Mouse (Mus musculus) left cerebral cortex, adult 2 months (tissue): ENCODE data around the gene Pcx. TPM values are rescaled to one million over a fixed set of nuclear protein-coding genes. Genes with fewer than 3 reads are reported as not detected.

ENCODE experiments used
- DNase-seq, 2 experiments: peaks; one replicate each; pipeline ENCODE4 v3.0.0; 2021 to 2022; ENCODE audit warnings: low spot score in 2 of 2, mixed read lengths in 1 of 2; ENCODE audit errors: extremely low spot score in 1 of 2
- H3K27ac ChIP-seq: fragments of 200-600 bp; 2 replicates; pipeline ENCODE4 v1.8.1; 2022
- H3K4me3 ChIP-seq: fragments of 200-600 bp; 2 replicates; pipeline ENCODE4 v1.8.1; 2022
- CTCF ChIP-seq: fragments of 200-600 bp; IDR thresholded peaks from 2 replicates; pipeline ENCODE4 v1.8.1; 2022; ENCODE audit warnings: antibody characterized with exemption, mild to moderate bottlenecking, moderate library complexity
- intact Hi-C: fragments of 180-260 bp; cut with DNase I; formaldehyde crosslinking; loops from one replicate; pipeline ENCODE4 v1.15.1; 2025
- total RNA-seq, 2 experiments: library from RNA; stranded (reverse); gene quantifications; 2 replicates each; pipeline ENCODE4 v1.2.3; 2021

Gene Pcx
- total RNA-seq, 2 experiments from 2014 or later: 63.2 to 72.1 TPM

DNA sequence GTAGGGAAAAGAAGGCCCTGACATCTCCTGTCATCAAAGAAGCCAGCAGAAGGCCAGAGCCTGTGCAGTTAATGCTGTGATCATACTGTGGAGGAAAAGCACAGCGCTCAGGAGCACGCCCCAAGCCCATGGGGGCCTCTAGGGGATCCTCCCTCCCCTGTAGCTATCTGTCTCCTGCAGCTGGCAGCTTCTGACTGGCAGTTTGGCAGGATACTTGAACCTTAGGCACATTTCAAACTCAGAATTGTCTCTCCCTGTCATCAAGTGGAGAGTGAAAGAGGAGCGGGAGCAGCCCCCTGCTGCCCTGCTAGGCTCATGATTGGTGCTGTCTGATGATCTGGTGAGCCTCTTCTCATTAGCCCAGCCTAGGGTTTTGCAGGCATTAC, 48.3 kb downstream of the Pcx start:
- Histone ChIP-seq H3K27ac (peak overlapping the region; percentile 63), H3K4me3 (no peak overlapping the region)
- TF ChIP-seq CTCF: no peak
- intact Hi-C loops: loop anchor here (5.0 kb wide), 1 partner anchor 46 kb away; the partner anchor contains the start of gene Pcx
- no peak for DNase-seq

DNA sequence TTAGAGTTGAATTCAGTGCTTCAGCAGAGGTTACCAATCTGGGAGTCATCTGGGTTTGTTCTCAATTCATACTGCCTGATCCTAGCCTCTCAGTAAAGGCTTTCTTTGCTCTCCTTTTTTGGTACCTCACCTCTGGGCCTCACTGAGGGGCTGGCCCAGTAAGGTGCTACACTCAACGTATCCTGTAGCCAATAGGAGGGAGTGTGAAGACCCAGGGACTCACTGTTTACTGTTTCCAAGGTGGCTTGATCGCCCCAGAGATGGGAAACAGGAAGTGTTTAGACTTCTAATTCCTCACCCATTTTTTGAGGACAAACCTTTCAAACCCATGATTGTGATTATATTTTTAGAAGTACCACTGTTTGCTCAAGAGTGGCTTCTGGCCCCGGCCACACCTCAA, 48.7 kb downstream of the Pcx start:
- no peak for TF ChIP-seq CTCF
- Histone ChIP-seq H3K27ac (peak overlapping the region; percentile 63), H3K4me3 (no peak overlapping the region)
- DNase-seq: no peak
- intact Hi-C loops: loop anchor here (5.0 kb wide), 1 partner anchor 47 kb away; the partner anchor contains the start of gene Pcx

DNA sequence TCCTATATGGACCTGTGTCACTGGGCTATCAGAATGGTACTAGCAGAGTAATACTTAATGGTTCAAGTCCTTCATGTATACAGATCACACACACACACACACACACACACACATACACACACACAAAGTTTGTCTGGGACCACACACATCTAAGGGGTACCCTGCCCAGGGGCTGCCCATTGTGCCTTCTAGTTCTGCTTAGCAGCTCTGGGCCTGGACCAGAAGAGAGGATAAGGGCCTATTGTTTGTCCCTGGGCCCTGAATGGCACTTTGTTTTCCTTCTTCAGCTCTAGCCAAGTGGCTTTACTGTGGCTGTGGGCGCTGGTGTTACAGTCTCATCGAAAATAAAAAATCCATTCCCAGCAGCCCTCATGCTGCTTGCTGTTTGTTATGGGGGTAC, 49.3 kb downstream of the Pcx start:
- TF ChIP-seq CTCF: no peak
- H3K27ac ChIP-seq: peak overlapping the region; percentile 66
- H3K4me3 ChIP-seq: no peak overlapping the region
- intact Hi-C loops: loop anchor here (5.0 kb wide), 1 partner anchor 47 kb away; the partner anchor contains the start of gene Pcx
- no peak for DNase-seq

DNA sequence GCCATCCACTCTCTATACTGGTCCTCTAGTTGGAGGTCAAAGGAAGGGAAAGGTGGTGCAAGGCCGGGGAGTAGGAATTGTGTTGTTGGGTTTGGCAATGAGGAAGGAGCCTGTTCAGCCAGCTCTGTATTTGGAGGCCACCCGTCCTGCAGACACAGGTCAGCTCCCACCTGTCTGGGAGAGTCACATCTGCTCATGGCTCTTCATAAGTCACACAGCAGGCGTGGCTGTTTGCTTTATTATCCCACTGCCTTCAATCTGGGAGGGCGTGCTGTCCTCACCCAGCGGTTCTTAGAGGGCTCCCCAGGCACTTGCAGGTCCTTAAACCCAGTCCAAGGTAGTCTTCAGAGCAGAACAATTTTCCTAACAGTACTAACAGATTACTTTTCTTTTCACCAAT, 49.9 kb downstream of the Pcx start:
- intact Hi-C loops: no loop called here

DNA sequence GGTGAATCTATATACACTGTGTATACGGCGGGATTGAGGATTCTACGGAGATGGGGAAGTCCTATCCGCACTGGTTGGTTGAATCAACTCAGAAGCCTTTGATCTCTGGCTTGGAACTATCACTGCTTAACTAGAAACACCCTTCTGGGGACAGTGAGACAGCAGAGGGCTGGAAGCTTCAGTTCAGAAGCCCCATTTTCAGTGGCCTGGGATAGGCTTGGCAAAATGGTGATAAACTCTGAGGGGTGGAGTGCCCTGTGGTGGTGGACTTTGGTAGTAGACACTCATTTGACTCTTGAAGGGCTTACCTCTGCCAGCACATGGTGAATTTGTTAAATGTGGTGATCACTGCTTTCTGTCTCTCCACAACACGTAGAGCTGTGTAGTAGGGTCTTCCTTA, 55.4 kb downstream of the Pcx start:
- intact Hi-C loops: no loop called here
- H3K27ac ChIP-seq: no peak overlapping the region
- TF ChIP-seq CTCF: no peak
- no peak for DNase-seq
- no peak overlapping the region for H3K4me3 ChIP-seq

More for the DNA sequence above, 49.9 kb downstream of the Pcx start:
- no peak overlapping the region for H3K4me3 ChIP-seq
- TF ChIP-seq CTCF: no peak
- DNase-seq: no peak
- peak overlapping the region; percentile 66 for H3K27ac ChIP-seq

DNA sequence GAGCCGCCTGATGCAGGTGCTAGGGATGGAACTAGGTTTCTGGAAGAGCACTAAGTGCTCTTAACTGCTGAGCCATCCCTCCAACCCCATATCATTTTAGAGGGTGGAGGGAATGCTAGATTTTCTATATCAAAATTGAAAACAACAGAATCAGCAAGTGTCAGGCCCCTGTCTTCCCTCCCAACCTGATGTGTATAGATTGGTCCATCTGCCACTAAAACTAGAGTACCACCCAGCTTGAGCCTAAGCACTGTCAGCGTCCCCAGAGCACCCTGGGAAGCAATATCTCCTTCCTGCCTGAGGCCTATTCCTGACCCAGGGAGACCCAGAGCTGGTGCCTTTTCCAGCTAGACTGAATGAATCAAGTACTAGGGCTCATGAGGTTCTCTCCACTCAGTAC, 56.6 kb downstream of the Pcx start:
- TF ChIP-seq CTCF: no peak
- intact Hi-C loops: no loop called here
- no peak for DNase-seq
- Histone ChIP-seq H3K27ac (no peak overlapping the region), H3K4me3 (no peak overlapping the region)

DNA sequence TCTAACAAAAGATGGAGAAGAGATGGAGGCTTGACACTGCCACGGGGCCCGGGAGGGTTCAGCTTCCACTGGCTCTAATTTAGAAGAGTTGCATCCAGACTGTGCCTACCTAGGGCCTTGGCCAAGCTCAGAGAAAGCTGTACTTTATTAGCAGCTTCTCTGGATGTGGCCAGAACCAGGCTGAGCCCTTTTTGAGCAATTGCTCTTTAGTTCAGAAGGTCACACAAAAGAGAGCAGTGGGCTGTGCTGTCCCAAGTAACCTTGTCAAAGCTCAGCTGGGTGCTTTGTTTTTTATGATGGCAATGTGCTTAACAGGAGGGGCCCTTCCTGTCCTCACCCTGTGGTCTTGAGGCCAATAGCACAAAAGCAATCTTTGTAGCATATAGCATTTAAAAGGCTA, 57.4 kb downstream of the Pcx start:
- no peak for DNase-seq
- H3K27ac ChIP-seq: no peak overlapping the region
- TF ChIP-seq CTCF: no peak
- intact Hi-C loops: no loop called here
- no peak overlapping the region for H3K4me3 ChIP-seq

DNA sequence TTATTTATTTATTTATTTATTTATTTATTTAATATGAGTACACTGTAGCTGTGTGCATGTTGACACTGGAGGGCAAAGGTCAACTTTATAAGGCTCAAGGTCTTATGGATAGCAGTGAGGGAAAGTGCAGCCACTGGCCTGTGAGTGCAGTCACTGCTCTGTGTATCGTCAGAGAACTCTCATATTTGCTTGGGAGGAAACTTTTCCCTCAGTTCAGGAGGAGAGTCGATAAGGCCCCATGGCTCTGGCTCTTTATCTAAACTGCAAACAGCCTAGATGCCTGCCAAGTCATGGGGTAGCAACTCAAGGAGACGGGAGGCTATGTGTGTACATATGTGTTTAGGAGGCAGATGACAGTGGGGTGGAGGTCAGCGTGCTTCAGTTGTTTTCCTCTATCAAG, 58.6 kb downstream of the Pcx start:
- Histone ChIP-seq H3K4me3 (no peak overlapping the region), H3K27ac (no peak overlapping the region)
- TF ChIP-seq CTCF: no peak
- DNase-seq: no peak
- intact Hi-C loops: no loop called here

DNA sequence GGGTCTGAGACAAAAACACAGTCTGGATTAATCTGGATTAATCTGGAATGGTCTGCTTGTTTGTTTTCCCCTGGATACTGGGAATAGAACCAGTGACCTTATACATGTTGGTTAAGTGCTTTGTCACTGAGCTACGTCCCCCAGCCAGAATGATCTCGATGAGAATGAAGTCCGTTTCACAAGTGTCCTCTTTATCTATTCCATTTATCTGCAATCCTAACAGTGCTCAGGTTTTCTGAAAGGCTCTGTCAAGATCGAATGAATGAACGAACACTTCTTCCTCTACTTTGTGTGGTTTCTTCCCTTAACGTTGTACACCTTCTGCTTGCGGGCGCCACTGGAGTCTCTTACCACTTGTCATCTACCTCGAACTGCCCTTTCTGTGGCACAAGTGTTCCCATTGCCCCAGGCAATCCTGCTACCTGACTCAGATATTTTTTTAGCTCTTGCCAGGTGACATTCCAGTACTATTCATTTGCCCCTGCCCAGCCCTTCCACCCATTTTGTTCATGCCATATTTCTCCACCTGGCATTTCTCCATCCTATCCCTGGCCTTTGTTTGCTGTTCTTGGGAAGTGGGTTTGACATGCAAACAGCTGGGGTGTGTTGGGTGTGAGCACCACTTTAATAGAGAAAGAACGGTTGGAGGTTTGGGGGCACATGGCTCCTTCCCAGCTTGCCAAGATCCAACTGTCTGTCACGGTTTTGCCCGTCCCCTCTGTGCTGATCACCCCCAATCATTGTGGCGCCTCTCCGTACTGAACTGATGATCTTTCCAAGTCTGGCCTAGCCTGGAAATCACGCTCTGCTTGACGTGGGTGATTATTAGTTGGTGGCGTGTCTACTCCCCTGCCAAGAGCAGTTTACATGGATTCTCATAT, 59.3 kb downstream of the Pcx start:
- H3K4me3 ChIP-seq: no peak overlapping the region
- DNase-seq: no peak
- TF ChIP-seq CTCF: no peak
- intact Hi-C loops: loop anchor here (5.0 kb wide), 1 partner anchor 57 kb away; the partner anchor contains the start of gene Pcx
- no peak overlapping the region for H3K27ac ChIP-seq

DNA sequence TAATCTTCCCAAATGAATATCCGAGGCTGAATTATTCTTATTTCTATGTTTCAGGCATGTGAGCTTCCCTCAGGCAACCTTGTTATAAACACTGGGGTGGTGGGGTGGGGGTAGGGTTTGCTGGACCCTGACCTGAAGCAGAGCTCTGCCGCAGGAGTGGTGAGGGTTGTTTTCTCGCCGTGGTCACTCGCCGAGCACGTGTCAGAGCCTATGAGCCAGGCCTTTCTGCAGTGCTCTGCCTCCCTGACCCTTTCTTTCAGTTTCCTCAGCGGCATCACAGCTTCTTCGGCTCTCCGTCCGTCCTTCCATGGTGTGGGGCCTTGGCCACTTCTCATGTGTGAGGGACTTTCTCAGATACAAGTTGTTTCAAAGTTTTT, 60.0 kb downstream of the Pcx start:
- intact Hi-C loops: loop anchor here (5.0 kb wide), 1 partner anchor 58 kb away; the partner anchor contains the start of gene Pcx
- DNase-seq: no peak
- no peak for TF ChIP-seq CTCF
- H3K4me3 ChIP-seq: no peak overlapping the region
- H3K27ac ChIP-seq: no peak overlapping the region

DNA sequence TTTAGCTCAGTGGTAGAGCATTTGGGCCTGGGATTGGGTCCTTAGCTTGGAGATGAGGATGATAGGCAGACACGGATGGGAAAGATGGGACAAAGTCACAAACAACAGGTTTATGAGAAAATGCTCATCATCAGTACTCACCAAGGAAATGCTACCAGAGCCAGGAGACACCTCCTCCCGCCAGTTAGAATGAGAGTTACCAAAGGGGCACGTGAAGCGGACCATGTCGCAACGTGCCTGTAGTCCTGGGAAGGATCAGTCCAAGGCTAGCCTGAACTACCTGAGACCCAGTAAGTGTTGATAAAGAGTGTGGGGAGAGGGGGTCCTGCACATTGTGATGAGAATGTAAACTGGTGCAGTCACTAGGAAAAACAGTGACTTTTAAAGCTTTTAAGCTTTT, 60.5 kb downstream of the Pcx start:
- no peak overlapping the region for H3K4me3 ChIP-seq
- TF ChIP-seq CTCF: no peak
- no peak overlapping the region for H3K27ac ChIP-seq
- intact Hi-C loops: loop anchor here (5.0 kb wide), 1 partner anchor 59 kb away; the partner anchor contains the start of gene Pcx
- no peak for DNase-seq

DNA sequence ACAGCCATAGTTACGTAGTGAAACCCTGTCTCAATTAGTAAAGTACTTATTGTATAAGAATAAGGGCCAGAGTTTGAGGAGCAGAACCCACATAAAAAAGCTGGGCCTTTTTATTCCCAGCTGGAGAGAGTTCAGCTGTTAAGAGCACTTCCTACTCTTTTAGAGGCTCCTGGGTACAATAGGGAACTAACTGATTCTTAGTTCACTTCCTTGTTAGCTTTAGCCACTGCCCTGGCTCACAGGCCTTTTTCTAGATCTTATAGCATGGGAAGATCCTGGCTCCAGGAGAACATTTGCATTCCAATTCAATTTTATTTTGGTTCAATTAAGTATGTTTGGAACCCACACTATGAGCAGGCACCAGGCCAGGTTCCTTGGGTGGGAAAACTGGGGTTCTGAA, 61.4 kb downstream of the Pcx start:
- no peak for TF ChIP-seq CTCF
- DNase-seq: no peak
- Histone ChIP-seq H3K4me3 (no peak overlapping the region), H3K27ac (no peak overlapping the region; the same call in 1 of the 2 replicates)
- intact Hi-C loops: loop anchor here (5.0 kb wide), 1 partner anchor 59 kb away; the partner anchor contains the start of gene Pcx
